Mouse (Mus musculus): Measurements from ENCODE around the gene Wdr45b.

- TF ChIP-seq MEF2A (IDR thresholded peaks at IDR 0.05; ENCODE audit: borderline replicate concordance, low read depth, low read length) (no peak), USF2 (conservative IDR thresholded peaks at IDR 0.05; ENCODE audit: low read depth, low read length) (no peak), KAT2A (IDR thresholded peaks at IDR 0.05; ENCODE audit: insufficient replicate concordance, low read length) (no peak), ZNF384 (IDR thresholded peaks at IDR 0.05; ENCODE audit: low read depth, low read length) (no peak), MXI1 (IDR thresholded peaks at IDR 0.05; ENCODE audit: low read depth, low read length) (no peak), POLR2AphosphoS2 (IDR thresholded peaks at IDR 0.05; ENCODE audit: low read depth, low read length) (no peak), CTCF (conservative IDR thresholded peaks at IDR 0.05 in 1 of 2, IDR thresholded peaks at IDR 0.05 in 1 of 2; ENCODE audit: low read depth in 2 of 2, low read length in 2 of 2) (no peak), GABPA (IDR thresholded peaks at IDR 0.05; ENCODE audit: insufficient replicate concordance, low read depth, low read length) (no peak), POLR2A (IDR thresholded peaks at IDR 0.05; ENCODE audit: low read depth, low read length) (no peak)
These were observed 25.6 kb downstream of the Wdr45b start for GRCm38 (mm10) chr11:121328619-121329018.

Measured in CH12.LX (cell line).